Mouse (Mus musculus) C2C12 (cell line): ENCODE data around the gene Grid1. TPM values are rescaled to one million over a fixed set of nuclear protein-coding genes. Genes with fewer than 3 reads are reported as not detected.

Source experiments
- H3K27me3 ChIP-seq: one replicate; pipeline ENCODE4 v1.6.1; 2011; ENCODE audit not compliant: control insufficient read depth, insufficient read depth, insufficient read length
- H3K36me3 ChIP-seq: one replicate; pipeline ENCODE4 v1.6.1; 2011; ENCODE audit not compliant: control insufficient read depth, insufficient read depth
- H3K4me3 ChIP-seq: one replicate; pipeline ENCODE4 v1.5.1; 2011; ENCODE audit warnings: mild to moderate bottlenecking, control low read depth; ENCODE audit not compliant: poor library complexity, insufficient read depth, severe bottlenecking
- H3K79me2 ChIP-seq: one replicate; pipeline ENCODE4 v1.6.1; 2011; ENCODE audit not compliant: control insufficient read depth, insufficient read depth
- H3K79me3 ChIP-seq: one replicate; pipeline ENCODE4 v1.6.1; 2011; ENCODE audit warnings: low read depth, control low read depth
- H3ac ChIP-seq: one replicate; pipeline ENCODE3; 2011; ENCODE audit warnings: low read depth; ENCODE audit not compliant: control insufficient read depth, insufficient read length
- CEBPB ChIP-seq: IDR thresholded peaks from one replicate; pipeline ENCODE4 v1.6.1; 2011; ENCODE audit warnings: low read depth, mild to moderate bottlenecking, control low read depth, moderate library complexity
- CTCF ChIP-seq: IDR thresholded peaks from one replicate; pipeline ENCODE4 v1.5.1; 2011; ENCODE audit not compliant: control insufficient read depth, insufficient read depth, insufficient read length
- FOSL1 ChIP-seq: IDR thresholded peaks from one replicate; pipeline ENCODE4 v1.8.0; 2011; ENCODE audit warnings: mild to moderate bottlenecking, low read length; ENCODE audit not compliant: poor library complexity, insufficient read depth, severe bottlenecking
- MAX ChIP-seq: IDR thresholded peaks from one replicate; pipeline ENCODE4 v1.6.1; 2011; ENCODE audit warnings: mild to moderate bottlenecking, control low read depth
- MYOD1 ChIP-seq: IDR thresholded peaks from one replicate; pipeline ENCODE4 v1.6.1; 2011; ENCODE audit warnings: low read depth; ENCODE audit not compliant: control insufficient read depth, insufficient read length
- MYOG ChIP-seq: IDR thresholded peaks from one replicate; pipeline ENCODE4 v1.6.1; 2011; ENCODE audit not compliant: control insufficient read depth, insufficient read length; ENCODE audit errors: extremely low read depth
- USF1 ChIP-seq: IDR thresholded peaks from one replicate; pipeline ENCODE4 v1.6.1; 2011; ENCODE audit warnings: low read depth, mild to moderate bottlenecking, control low read depth, moderate library complexity
- polyA plus RNA-seq: library from polyadenylated mRNA; unstranded; fragments of >200 nt; fragmentation: generic; extraction: Trizol; gene quantifications from one replicate; pipeline ENCODE4 v1.2.1, GENCODE M21; 2012; ENCODE audit warnings: missing spikeins

Gene Grid1
- polyA plus RNA-seq, 1 experiment = 0.04 TPM

DNA sequence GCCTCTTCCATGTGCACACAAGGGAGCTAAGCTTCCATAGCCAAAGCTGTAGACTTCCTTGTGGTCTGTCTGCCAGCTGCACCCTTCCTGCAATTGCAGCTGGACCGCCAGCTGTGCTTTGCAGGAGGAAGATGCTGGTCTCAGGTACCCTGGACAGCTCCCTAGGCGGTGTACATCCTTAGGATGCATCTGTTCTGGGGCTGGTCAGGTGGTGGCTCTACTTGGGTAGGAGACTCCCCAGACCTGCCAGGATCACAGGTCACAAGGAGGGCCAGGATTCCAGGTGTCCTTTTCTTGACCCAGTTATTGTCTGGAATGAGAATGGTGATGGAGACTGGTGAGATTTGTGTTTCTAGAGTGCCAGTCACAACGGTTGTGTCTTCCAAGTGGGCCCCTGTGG is 3.6 kb upstream of the Grid1 start:
- no peak overlapping the region for H3ac ChIP-seq
- TF ChIP-seq MYOD1 (no peak), CEBPB (no peak), FOSL1 (no peak), MYOG (no peak), MAX (no peak), USF1 (no peak), CTCF (no peak)
- H3K4me3 ChIP-seq = no peak overlapping the region
- H3K79me2 ChIP-seq = no peaks in the 10 kb centered on the region
- no peaks in the 10 kb centered on the region for H3K79me3 ChIP-seq
- peaks cover 37% of the 10 kb centered on the region for H3K27me3 ChIP-seq
- no peaks in the 10 kb centered on the region for H3K36me3 ChIP-seq

GRCm38 (mm10) chr14:34818387-34818980 is 1.4 kb upstream of the Grid1 start:
- H3K79me3 ChIP-seq = no peaks in the 10 kb centered on the region
- no peak overlapping the region for H3ac ChIP-seq
- H3K4me3 ChIP-seq = no peak overlapping the region
- no peaks in the 10 kb centered on the region for H3K79me2 ChIP-seq
- H3K27me3 ChIP-seq = peaks cover 59% of the 10 kb centered on the region
- no peak for TF ChIP-seq MAX
- TF ChIP-seq MYOD1 = no peak
- TF ChIP-seq MYOG = no peak
- no peak for TF ChIP-seq FOSL1
- TF ChIP-seq USF1 = no peak
- no peak for TF ChIP-seq CEBPB
- no peak for TF ChIP-seq CTCF
- H3K36me3 ChIP-seq = no peaks in the 10 kb centered on the region

GRCm38 (mm10) chr14:34819121-34819918 is 588 bp upstream of the Grid1 start:
- Histone ChIP-seq H3K79me2 (no peaks in the 10 kb centered on the region), H3K79me3 (no peaks in the 10 kb centered on the region), H3K36me3 (no peaks in the 10 kb centered on the region), H3K27me3 (peaks cover 64% of the 10 kb centered on the region), H3K4me3 (no peak overlapping the region), H3ac (no peak overlapping the region)
- TF ChIP-seq MYOG (no peak), FOSL1 (no peak), CEBPB (no peak), USF1 (no peak), MYOD1 (no peak), MAX (no peak), CTCF (no peak)

DNA sequence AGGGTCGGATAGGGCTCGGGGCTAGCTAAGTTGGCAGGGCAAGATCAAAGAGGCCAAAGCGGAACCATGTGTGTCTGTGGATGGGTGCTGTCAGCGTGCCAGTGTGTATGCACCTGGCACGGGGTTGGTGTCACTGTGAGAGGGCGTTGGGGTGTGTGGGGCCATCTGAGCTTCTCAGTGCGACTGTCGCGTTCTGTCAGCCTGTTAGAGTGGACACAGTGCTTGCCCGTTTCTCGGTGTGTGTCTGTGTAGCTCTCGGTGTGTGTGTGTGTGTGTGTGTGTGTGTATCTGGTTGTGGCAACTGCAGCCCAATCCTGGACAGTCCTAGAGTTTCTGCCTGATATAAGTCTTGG is 721 bp downstream of the Grid1 start:
- H3K4me3 ChIP-seq = no peak overlapping the region
- H3K36me3 ChIP-seq = no peaks in the 10 kb centered on the region
- H3K79me3 ChIP-seq = no peaks in the 10 kb centered on the region
- no peak for TF ChIP-seq MYOD1
- H3K79me2 ChIP-seq = no peaks in the 10 kb centered on the region
- H3ac ChIP-seq = no peak overlapping the region
- peaks cover 64% of the 10 kb centered on the region for H3K27me3 ChIP-seq

- TF ChIP-seq MYOD1 (no peak), FOSL1 (no peak), MYOG (no peak), CTCF (no peak), MAX (no peak), CEBPB (no peak), USF1 (no peak)
- Histone ChIP-seq H3ac (no peak overlapping the region), H3K4me3 (no peak overlapping the region), H3K36me3 (no peaks in the 10 kb centered on the region), H3K27me3 (peaks cover 68% of the 10 kb centered on the region), H3K79me2 (no peaks in the 10 kb centered on the region), H3K79me3 (no peaks in the 10 kb centered on the region)
Measured at GRCm38 (mm10) chr14:34821131-34821790, 1.4 kb downstream of the Grid1 start.

DNA sequence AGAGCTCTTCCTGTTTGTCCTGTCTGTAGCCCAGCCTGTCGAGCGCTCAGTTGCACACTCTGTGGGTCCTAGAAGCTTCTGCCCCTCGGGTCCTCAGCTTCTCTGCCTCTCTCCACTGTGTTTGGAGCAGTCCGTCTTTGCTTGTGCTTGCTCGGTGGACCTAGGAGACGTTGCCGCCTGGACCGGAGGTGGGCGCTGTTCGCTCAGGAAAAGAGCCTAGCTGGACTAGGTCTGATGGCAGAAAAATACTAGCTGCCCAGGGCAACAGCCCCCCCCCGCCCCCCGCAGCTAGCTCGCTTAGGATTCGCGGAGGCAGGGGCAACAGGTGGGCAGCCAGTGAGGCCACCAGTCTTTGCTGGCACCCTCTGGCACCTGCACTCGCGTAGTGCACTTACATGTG is 3.2 kb downstream of the Grid1 start:
- Histone ChIP-seq H3K79me3 (no peaks in the 10 kb centered on the region), H3K36me3 (no peaks in the 10 kb centered on the region), H3K79me2 (no peaks in the 10 kb centered on the region), H3K4me3 (no peak overlapping the region), H3K27me3 (peaks cover 62% of the 10 kb centered on the region), H3ac (no peak overlapping the region)
- TF ChIP-seq MAX = no peak
